Mouse (Mus musculus) megakaryocyte progenitor cell, adult 5-6 weeks (primary cell): Measurements from ENCODE around the gene Tmem86a. TPM values are rescaled to one million over a fixed set of nuclear protein-coding genes. Genes with fewer than 3 reads are reported as not detected.

Experiments used
- ATAC-seq: replicated peaks from 2 replicates; pipeline ENCODE4 v1.8.0; 2016; ENCODE audit warnings: mild to moderate bottlenecking, moderate TSS enrichment, inconsistent platforms; ENCODE audit not compliant: poor library complexity
- total RNA-seq, 2 experiments: library from RNA; stranded (forward) in 1 of 2; stranded (reverse) in 1 of 2; fragments of 157-497, 149-512 nt in 1 of 2; fragments of 200-1000 nt in 1 of 2; gene quantifications; 2 replicates each; pipeline versions ENCODE4 v1.2.3 to v1.2.4; 2015 to 2017

Gene Tmem86a
- total RNA-seq, 2 experiments from 2014 or later = 2.2 to 2.3 TPM

DNA sequence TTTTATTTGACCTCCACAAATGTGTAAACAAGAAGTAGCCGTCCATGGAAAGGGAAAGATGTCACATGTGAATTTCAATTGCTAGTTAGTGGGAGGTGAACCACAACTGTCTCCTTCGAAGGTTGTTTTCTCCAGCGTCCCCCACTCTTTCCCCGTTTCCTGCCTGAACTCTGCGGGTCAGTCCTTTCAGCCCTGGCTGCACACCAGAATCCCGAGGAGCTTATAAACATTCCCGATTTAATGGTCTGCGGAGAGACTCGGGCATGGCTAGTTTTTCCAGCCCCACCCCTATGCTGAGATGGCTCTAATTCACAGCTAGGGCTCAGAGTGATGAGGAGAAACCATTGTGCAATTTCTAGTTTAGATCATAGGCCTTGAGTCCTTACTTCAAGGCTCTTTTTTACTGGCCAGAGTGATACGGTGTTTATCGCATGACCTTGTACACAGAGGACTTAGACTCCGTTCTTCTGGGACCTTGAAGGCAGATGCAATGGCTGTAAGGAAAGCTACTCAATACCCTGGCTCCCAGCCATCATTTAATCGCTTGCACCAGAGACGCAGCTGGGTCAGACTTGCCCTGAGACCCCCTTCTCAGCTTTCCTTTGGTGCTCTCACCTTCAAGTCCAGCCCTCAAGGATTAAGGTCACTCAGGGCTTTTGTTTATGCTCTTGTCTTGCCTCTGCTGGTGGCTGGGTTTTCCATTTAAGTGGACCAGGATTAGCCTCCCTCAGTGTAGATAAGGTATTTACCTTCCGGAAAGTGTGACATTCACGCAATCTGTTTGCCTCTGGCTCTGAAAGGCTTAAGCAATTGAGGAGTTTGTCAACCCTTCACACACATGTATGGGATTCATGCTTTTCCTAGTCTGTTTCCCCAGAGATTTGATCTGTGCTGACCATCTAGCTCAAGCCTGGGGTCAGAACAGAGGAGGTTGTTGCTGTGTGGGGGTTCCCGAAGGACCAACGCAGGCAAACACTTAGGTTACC, 23.4 kb downstream of the Tmem86a start:
- ATAC-seq = no peak

DNA sequence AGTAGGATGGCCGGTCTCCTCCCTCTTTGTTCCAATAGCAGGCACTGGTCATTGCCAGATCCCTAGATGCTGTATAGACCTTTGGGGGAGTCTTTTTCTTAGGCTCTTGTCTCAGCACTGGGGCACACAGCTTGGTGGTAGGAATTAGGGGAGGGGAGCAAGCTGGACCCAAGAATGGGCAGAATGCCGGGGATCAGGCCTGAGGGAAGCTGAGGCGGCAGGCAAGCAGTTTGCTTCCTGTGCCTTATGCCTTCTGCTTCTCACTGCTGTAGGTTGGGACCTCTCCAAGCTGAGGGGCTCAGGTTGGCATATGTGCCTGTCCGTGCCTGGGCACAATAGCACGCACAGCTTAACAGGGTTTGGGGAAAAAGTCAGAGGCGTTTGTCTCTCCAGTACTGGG, 25.8 kb downstream of the Tmem86a start:
- ATAC-seq = no peak

DNA sequence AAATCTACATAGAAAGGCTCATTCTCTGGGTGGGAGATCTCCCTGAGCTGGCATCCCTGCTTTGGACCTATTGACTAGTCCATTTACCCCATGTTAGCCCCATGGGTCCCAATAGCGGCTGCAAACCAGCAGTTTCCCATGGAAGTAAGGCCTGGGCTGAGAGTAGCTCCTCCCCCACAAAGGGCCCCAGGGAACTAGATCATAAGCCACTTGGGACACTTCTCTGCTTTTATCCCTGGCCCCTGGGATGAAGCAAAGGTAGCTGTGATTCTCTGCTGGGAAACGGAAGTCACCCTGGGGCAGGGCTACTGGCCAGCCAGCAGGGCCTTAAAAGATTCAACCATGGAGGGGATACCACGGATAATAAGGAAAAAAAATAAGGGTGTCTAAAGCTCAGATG, 26.3 kb downstream of the Tmem86a start:
- ATAC-seq = no peak

DNA sequence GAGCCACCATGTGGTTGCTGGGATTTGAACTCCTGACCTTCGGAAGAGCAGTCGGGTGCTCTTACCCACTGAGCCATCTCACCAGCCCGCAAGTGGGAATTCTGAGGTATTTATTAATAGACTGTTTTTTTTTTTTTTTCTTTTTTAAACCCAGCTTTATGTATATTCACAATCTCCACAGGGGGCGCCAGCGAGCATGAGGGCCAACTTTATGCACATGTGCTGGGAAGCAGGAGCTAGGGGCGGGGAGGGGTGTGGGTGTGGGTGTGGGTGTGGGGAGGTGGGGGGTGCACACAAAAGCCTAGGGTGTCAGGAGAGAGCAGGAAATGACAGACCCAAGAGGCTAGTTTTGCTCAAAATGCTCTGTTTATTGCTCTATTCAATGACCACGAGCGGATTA, 27.1 kb downstream of the Tmem86a start:
- peak; percentile 58 for ATAC-seq

DNA sequence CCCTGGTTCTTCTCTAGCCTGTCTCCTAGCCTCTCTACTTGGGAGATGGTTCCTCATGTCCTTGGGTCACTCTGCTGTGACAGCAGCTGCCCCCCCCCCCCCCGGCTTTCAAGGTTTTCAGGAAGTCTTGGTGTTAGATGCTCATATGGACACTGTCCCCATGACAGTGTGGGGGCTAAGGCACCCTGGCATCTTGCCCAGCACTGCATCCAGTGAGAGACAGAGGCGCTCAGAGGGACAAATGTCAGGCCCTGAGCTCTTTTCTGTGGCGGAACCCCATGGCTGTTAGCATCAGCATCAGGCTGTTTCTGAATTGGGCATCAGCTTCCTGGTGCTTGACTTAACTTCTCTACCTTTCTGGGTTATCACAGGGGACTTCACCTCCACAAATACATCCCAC, 30.5 kb downstream of the Tmem86a start:
- 0 out of 2 replicates have a peak, but pooled peaks have one; percentile 6 for ATAC-seq

DNA sequence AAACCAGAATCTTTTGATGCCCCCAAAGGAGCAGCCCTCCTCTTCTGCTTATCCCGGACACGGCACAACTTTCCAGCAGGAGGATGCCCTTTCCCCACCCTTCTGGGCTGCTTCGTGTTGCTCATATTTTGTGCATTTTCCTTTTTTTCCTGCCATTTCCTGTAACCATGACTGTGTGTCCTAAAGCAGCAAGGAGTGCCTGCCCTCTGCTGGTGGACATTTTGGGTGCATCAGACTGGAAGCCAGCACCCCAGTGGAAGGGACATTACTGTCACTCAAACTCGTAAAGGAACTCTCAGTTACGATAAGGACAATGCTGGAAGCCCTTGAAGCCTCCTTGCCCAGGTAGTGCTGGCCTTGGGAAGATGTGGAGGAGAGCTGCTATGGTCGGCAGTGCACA, 30.9 kb downstream of the Tmem86a start:
- ATAC-seq = peak; percentile 73

DNA sequence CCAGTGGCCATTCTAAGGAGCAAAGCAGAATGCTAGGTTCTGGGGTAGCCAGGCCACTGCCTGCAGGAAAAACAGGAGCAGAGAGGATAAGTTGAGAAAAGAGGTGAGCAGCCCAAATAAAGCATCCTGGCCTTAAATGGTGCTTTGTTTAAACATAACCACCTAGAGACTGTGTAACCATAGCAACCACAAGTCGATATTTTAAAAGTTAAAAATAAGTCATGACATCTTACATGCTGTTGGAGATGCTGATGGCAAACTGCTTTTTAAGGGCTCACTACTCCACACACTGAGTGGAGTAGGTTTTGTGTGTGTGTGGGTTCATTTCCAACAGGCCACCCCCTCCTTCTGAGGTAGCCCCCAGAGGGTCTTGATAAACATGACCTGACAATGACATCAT, 34.7 kb downstream of the Tmem86a start:
- ATAC-seq = no peak

DNA sequence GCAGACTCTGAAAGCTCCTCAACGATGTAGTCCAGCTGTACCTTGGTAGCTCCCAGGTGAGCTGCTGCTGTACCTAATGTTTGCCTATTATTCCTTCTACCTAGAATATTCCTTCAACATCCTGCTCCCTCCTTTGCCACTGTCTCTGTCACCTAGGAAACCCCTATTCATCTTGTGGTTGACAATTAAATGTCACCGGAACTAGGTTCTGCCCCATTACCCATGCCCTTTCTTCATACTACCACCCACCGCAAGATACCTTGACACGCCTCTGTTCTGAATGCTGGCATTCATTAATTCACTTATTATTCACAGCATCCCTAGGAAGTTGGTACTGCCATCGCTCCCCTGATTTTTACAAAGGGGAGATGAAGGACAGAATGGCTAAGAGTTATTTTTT, 43.5 kb downstream of the Tmem86a start:
- ATAC-seq = no peak

DNA sequence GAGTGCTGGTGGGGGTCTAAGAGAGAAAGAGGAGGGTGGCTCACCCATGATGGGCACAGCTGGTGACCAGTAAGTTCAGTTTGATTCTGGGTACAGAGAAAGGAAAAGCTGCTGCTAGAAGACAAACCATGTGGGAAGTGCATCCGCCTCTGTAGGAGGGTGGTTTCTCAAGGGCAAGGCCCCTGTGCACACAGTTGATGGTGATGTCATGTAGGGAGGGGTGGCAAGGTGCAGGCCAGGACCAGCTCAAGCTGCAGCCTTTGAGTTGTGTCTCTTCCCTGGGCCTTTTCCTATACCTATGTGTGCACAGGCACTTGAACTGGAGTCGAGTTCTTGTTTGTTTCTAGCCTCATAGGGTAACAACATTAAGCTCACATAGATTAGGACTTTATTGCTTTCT, 44.6 kb downstream of the Tmem86a start:
- no peak for ATAC-seq

DNA sequence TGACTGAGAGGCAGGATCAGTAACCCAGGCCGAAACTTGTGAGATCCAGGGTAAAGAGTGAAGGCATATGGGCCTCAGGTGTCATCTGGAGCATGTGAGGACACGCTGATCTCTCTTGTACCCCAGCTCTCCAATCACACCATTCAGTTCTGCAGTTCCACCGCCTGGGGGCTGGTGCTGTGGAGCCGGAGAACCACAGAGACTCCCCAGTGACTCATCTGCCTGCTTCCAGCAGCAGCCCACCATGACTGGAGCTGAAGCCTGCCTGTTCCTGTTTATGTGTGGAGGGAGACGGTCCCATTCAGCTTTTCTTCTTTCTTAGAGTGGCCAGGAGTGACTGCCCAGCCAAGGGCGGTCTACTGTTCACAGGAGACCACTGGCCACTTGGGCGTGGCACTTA, 47.6 kb downstream of the Tmem86a start:
- peak; percentile 68 for ATAC-seq

DNA sequence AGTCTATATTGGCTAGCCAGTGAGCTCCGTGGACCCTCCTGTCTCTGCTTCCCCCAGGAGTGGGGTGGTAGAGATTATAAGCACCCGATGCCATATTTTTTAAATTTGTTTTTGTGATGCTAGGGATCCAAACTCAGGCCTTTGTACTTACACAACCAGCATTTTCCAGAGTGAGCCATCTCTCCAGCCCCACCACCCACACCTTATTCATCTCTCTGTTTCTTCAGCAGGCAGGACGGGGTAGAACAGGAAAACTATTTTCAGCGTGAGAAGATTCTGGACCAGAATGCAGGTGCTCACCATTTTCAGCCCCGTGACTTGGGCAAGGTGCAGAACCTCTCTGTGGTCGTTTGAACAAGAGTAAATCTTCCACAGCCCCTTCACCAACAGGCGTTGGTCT, 48.9 kb downstream of the Tmem86a start:
- no peak for ATAC-seq

DNA sequence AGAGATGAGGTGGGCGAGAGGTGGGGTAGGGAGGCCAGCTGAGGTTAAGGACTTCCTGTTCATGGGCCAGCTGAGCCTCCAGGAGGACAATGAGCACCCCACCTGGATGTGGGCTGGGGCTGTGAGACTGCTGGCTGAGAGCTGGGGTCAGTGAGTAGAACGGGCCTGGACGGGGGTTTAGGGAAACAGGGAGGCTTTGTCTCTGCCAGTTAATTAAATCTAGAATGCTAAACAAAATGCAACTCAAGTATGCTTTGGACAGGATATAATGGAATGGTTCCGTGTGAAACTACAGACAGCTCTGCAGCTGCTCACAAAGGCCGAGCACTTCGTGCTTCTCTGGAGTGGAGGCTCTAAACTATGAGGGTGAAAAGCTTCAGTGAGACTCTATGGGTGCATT, 50.2 kb downstream of the Tmem86a start:
- ATAC-seq = no peak

DNA sequence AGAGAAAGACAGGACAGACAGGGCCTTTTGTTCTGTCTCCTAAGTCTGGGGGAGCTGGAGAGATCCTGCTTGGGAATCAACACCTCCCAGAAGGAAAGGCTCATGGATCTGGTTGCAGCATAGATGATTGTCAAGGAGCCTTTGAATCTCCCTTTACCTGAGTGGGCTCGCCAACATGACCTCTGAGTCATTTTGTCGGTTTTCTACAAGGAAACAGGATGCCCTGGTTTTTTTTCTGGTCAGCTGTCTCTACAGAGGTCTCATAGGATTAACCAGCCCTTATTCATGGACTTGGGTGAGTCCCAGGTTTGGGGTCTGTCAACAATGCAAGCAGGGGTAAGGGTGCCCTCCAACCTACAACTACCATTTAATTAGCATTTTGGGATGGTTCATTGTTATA, 52.6 kb downstream of the Tmem86a start:
- ATAC-seq = no peak

DNA sequence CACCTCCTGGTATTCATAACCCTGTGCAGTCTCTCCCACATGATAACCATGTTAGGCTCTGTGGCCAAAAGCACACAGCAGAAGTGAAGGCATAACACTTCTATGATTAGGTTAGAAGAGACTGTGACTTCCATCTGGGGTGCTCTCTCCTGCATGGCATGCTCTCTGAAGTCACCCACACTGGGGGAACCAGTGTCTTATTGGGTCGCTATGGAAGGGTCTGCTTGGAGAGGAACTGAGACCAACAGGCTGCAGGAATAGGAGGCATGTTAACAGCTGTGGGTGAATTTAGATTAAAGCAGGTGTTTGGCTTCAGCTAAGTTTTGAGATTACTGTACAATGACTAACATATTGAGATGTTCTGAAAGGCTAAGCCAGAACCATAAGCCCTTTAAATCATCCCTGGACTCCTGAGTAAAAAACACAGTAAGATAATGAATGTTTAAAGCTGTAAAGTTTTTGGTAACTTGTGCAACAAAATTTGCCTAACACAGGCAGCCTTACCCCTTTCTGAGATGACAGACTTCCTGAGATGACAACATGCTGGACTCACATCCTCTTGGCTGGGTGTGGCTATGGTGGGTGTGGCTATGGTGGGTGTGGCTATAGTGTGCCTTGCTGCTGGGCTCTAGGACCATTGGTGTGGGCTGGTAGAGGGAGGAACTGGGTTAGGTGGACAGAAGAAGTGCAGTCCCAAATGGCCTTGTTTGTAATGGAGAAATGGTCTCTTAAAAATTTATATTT, 53.4 kb downstream of the Tmem86a start:
- peak; percentile 100 for ATAC-seq

Other genes starting within 250 kb of the Tmem86a start
- 597 and 639 TPM in 2 replicates for gene Ldha, start 209.1 kb upstream of the Tmem86a start, total RNA-seq (2015)
- gene Ldha, start 209.1 kb upstream of the Tmem86a start, total RNA-seq (2017) = 442 and 446 TPM in 2 replicates
- gene Ldhc, start 189.4 kb upstream of the Tmem86a start, total RNA-seq (2015) = 0.44 and 0.49 TPM in 2 replicates
- 1.3 TPM in 1 of 2 replicates, not detected in the other for gene Ldhc, start 189.4 kb upstream of the Tmem86a start, total RNA-seq (2017)
- gene Tsg101, start 130.6 kb upstream of the Tmem86a start, total RNA-seq (2015) = 97.5 and 107 TPM in 2 replicates
- gene Tsg101, start 130.6 kb upstream of the Tmem86a start, total RNA-seq (2017) = 40.1 and 43.1 TPM in 2 replicates
- gene Uevld, start 92.1 kb upstream of the Tmem86a start, total RNA-seq (2015) = 15.5 and 19.6 TPM in 2 replicates
- 11.1 and 11.9 TPM in 2 replicates for gene Uevld, start 92.1 kb upstream of the Tmem86a start, total RNA-seq (2017)
- gene Gm9999, start 67.0 kb upstream of the Tmem86a start, total RNA-seq (2015) = not detected in 2 replicates
- not detected in 2 replicates for gene Gm9999, start 67.0 kb upstream of the Tmem86a start, total RNA-seq (2017)
- 30.4 and 34.9 TPM in 2 replicates for gene Spty2d1, start 42.2 kb upstream of the Tmem86a start, total RNA-seq (2015)
- gene Spty2d1, start 42.2 kb upstream of the Tmem86a start, total RNA-seq (2017) = 25.4 and 30.7 TPM in 2 replicates
- not detected in 2 replicates for gene Ptpn5, start 83.1 kb downstream of the Tmem86a start, total RNA-seq (2015)
- gene Ptpn5, start 83.1 kb downstream of the Tmem86a start, total RNA-seq (2017) = not detected in 2 replicates
- not detected in 2 replicates for gene Mrgpra6, start 154.3 kb downstream of the Tmem86a start, total RNA-seq (2015)
- gene Mrgpra6, start 154.3 kb downstream of the Tmem86a start, total RNA-seq (2017) = not detected in 2 replicates
- gene Mrgpra9, start 202.2 kb downstream of the Tmem86a start, total RNA-seq (2015) = not detected in 2 replicates
- gene Mrgpra9, start 202.2 kb downstream of the Tmem86a start, total RNA-seq (2017) = not detected in 2 replicates